Mouse (Mus musculus) liver, adult 2 months (tissue): Measurements from ENCODE around the gene Gnl3. TPM values are rescaled to one million over a fixed set of nuclear protein-coding genes. Genes with fewer than 3 reads are reported as not detected.

ENCODE experiments used
- DNase-seq: peaks from one replicate; pipeline ENCODE4 v3.0.0-alpha.2; 2011; ENCODE audit warnings: low read depth, low spot score; ENCODE audit errors: extremely low read depth
- H3K27ac ChIP-seq: fragments of 200-500 bp; replicated peaks from 2 replicates; pipeline ENCODE4 v1.5.1; 2012; ENCODE audit warnings: low read depth, mild to moderate bottlenecking, control low read depth, inconsistent platforms, low read length; ENCODE audit not compliant: insufficient read depth
- H3K27me3 ChIP-seq: fragments of 200-500 bp; 2 replicates; pipeline ENCODE4 v1.6.1; 2012; ENCODE audit warnings: mild to moderate bottlenecking, moderate library complexity, low read length, inconsistent platforms; ENCODE audit not compliant: control insufficient read depth, insufficient read depth
- H3K36me3 ChIP-seq: fragments of 200-500 bp; 2 replicates; pipeline ENCODE4 v1.6.1; 2012; ENCODE audit warnings: low read length, inconsistent platforms; ENCODE audit not compliant: control insufficient read depth, insufficient read depth
- H3K4me1 ChIP-seq: fragments of 200-500 bp; 2 replicates; pipeline ENCODE4 v1.6.1; 2011; ENCODE audit warnings: low read length; ENCODE audit not compliant: control insufficient read depth, insufficient read depth
- H3K4me3 ChIP-seq: fragments of 200-500 bp; 2 replicates; pipeline ENCODE4 v1.5.1; 2011; ENCODE audit warnings: low read depth, mild to moderate bottlenecking, control low read depth, low read length, moderate library complexity; ENCODE audit not compliant: insufficient read depth
- H3K79me2 ChIP-seq: fragments of 200-500 bp; 2 replicates; pipeline ENCODE4 v1.6.1; 2012; ENCODE audit warnings: inconsistent platforms, mild to moderate bottlenecking, low read length, moderate library complexity; ENCODE audit not compliant: control insufficient read depth, insufficient read depth
- H3K9ac ChIP-seq: fragments of 200-500 bp; 2 replicates; pipeline ENCODE4 v1.6.1; 2012; ENCODE audit warnings: low read depth, mild to moderate bottlenecking, control low read depth, inconsistent platforms, low read length
- CTCF ChIP-seq: fragments of 200-500 bp; IDR thresholded peaks from 2 replicates; pipeline ENCODE4 v1.5.1; 2011; ENCODE audit warnings: low read depth, low read length, control low read depth
- POLR2A ChIP-seq: fragments of 200-500 bp; IDR thresholded peaks from 2 replicates; pipeline ENCODE4 v1.6.1; 2011; ENCODE audit warnings: low read length, control low read depth; ENCODE audit not compliant: insufficient read depth; ENCODE audit errors: extremely low read depth
- WGBS: fragments of 180-500 bp; shearing (Covaris S2); methylation state at CpG from one replicate; pipeline ENCODE4 v1.1.7; 2018; 5-methylcytosine and 5-hydroxymethylcytosine counted together
- polyA plus RNA-seq: library from polyadenylated mRNA; depleted of rRNA; stranded (reverse); fragments of >200 nt; gene quantifications from 2 replicates; pipeline ENCODE4 v1.2.3, GENCODE M21; 2012; rRNA removed
- total RNA-seq: library from RNA; depleted of rRNA; stranded (reverse); fragments of >200 nt; gene quantifications from 2 replicates; pipeline ENCODE4 v1.2.3, GENCODE M21; 2014; rRNA removed

Gnl3 gene
- 16.3 and 21.1 TPM in 2 replicates for total RNA-seq
- 8.3 and 18.2 TPM in 2 replicates for polyA plus RNA-seq

- Histone ChIP-seq H3K4me1 (peaks cover 15% of the 10 kb centered on the region), H3K27me3 (no peaks in the 10 kb centered on the region), H3K9ac (peak within 1 kb of the TSS; percentile 95), H3K79me2 (peaks cover 6% of the 10 kb centered on the region; the same call in 1 of the 2 replicates), H3K4me3 (peak within 1 kb of the TSS; percentile 93), H3K36me3 (peaks cover 37% of the 10 kb centered on the region), H3K27ac (peak within 1 kb of the TSS; percentile 94)
- DNase-seq: peak; percentile 83
- under 1% methylated on average over 48 of the region's 53 CpGs for WGBS
- TF ChIP-seq POLR2A (peak; percentile 59; the same call in 1 of the 2 replicates), CTCF (no peak)
Observed at GRCm38 (mm10) chr14:31018860-31019291, at the start of gene Gnl3, which contains the start of gene Pbrm1. Gene Gnl3, minus strand, starts transcription at chr14:31019152. Gene Pbrm1, plus strand, starts transcription at chr14:31019138.

- no peaks in the 10 kb centered on the region; the same call in 1 of the 2 replicates for H3K79me2 ChIP-seq
- H3K27ac ChIP-seq: no peak overlapping the region
- 30% methylated on average over 1 of the region's 1 CpGs for WGBS
- H3K27me3 ChIP-seq: no peaks in the 10 kb centered on the region
- TF ChIP-seq POLR2A: no peak
- TF ChIP-seq CTCF: peak; percentile 37
- peak; percentile 53 for DNase-seq
- H3K4me1 ChIP-seq: 0 out of 2 replicates have a peak, but pooled peaks cover 2% of the 10 kb centered on the region
- H3K36me3 ChIP-seq: peaks cover 34% of the 10 kb centered on the region
- H3K9ac ChIP-seq: no peak overlapping the region
- no peak overlapping the region for H3K4me3 ChIP-seq
Observed at GRCm38 (mm10) chr14:31062277-31062676, 43.3 kb upstream of the Gnl3 start.

DNA sequence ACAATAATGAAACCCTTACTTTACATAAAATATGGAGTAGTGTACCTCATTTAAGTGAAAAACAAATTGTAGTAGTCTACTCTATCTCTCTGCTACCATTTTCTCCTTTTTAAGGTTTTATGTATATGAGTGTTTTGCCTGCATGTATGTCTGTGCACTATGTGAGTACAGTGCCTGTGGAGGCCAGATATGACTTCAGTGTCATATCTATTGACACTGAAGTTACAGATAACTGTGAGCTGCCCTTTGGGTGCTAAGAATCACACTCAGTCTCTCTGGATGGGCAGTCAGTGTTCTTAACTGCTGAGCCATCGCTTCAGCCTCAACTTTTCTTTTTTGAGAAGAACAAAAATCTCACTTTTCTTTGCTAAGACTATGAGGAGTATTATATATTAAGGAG lies 26.9 kb upstream of the Gnl3 start:
- Histone ChIP-seq H3K27ac (no peak overlapping the region), H3K79me2 (no peaks in the 10 kb centered on the region), H3K4me1 (no peaks in the 10 kb centered on the region), H3K27me3 (no peaks in the 10 kb centered on the region), H3K9ac (no peak overlapping the region), H3K4me3 (no peak overlapping the region), H3K36me3 (peaks cover 56% of the 10 kb centered on the region)
- DNase-seq: no peak
- TF ChIP-seq CTCF (no peak), POLR2A (no peak)
- 98% methylated on average over 1 of the region's 1 CpGs for WGBS

DNA sequence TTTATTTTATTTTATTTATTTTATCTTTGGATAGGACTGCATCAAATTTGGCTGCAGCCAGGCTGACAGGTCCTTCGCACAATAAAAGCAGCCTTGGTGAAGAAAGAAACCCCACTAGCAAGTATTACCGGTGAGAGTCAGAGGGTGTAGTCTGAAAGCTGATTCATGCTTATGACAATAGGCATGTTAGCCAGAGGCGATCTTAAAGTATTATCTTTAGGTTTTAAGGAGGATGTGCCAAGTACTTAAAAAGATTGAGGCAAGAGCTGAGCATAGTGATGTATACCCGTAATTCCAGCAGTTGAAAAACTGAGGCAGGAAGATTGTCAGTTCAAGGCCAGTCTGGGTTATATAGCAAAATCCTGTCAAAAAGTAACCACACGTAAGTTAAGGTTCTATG lies 26.3 kb upstream of the Gnl3 start:
- no peak overlapping the region for H3K4me3 ChIP-seq
- no peak overlapping the region for H3K27ac ChIP-seq
- no peaks in the 10 kb centered on the region for H3K4me1 ChIP-seq
- DNase-seq: no peak
- H3K79me2 ChIP-seq: no peaks in the 10 kb centered on the region
- H3K36me3 ChIP-seq: peaks cover 53% of the 10 kb centered on the region
- no peak overlapping the region for H3K9ac ChIP-seq
- TF ChIP-seq CTCF (no peak), POLR2A (no peak)
- WGBS: 99% methylated on average over 5 of the region's 5 CpGs
- no peaks in the 10 kb centered on the region for H3K27me3 ChIP-seq

DNA sequence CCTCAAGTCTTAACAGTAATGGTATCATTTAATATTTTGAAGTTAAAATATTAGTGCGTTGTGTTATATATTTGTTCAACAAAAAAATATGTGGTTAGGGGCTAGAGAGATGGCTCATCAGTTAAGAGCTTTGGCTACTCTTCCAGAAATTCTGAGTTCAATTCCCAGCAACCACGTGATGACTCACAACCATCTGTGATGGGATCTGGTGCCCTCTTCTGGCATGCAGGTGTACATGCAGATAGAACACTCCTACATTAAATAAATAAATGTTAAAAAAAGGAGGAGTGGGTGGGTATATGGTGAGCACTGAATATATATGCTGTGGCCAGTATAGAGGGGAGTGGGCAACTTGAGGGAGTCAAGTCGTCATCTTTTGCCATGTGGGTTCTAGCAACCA lies 6.8 kb upstream of the Gnl3 start:
- TF ChIP-seq POLR2A (no peak), CTCF (peak; percentile 20; the same call in 1 of the 2 replicates)
- peak; percentile 22 for DNase-seq
- Histone ChIP-seq H3K9ac (no peak overlapping the region), H3K79me2 (no peaks in the 10 kb centered on the region; the same call in 1 of the 2 replicates), H3K36me3 (peaks cover 45% of the 10 kb centered on the region), H3K27ac (no peak overlapping the region), H3K27me3 (no peaks in the 10 kb centered on the region), H3K4me1 (peaks cover 15% of the 10 kb centered on the region), H3K4me3 (no peak overlapping the region)
- 85% methylated on average over 3 of the region's 3 CpGs for WGBS

DNA sequence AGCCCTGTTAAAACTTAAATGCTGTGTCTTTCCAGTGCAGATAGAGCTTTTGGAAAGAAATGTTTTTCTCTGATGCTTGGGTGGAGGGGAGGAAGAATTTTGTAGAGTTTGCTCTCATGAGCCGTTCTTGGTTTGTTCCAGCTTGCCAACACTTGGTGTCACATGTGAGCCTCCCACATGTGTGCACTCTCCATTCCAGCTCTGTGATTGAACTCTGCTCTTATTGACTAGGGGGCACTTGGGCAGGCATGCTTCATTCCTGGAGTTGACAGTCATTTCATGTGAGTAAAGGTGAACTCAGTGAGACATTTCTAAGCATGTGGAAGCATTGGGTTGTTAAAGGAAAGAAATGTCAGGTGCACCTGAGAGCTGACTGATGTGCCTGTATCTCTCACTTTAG lies 3.6 kb upstream of the Gnl3 start:
- no peaks in the 10 kb centered on the region for H3K27me3 ChIP-seq
- peaks cover 19% of the 10 kb centered on the region for H3K4me1 ChIP-seq
- H3K36me3 ChIP-seq: peaks cover 28% of the 10 kb centered on the region
- no peak overlapping the region for H3K4me3 ChIP-seq
- no peak for TF ChIP-seq POLR2A
- TF ChIP-seq CTCF: 0 out of 2 replicates have a peak, but pooled peaks have one; percentile 14
- peak; percentile 92 for DNase-seq
- peaks cover 6% of the 10 kb centered on the region; the same call in 1 of the 2 replicates for H3K79me2 ChIP-seq
- peak overlapping the region; percentile 94 for H3K27ac ChIP-seq
- no peak overlapping the region for H3K9ac ChIP-seq
- WGBS: 10% methylated on average over 1 of the region's 1 CpGs
